Mouse (Mus musculus): Measurements from ENCODE around the gene Nat10.

DNA sequence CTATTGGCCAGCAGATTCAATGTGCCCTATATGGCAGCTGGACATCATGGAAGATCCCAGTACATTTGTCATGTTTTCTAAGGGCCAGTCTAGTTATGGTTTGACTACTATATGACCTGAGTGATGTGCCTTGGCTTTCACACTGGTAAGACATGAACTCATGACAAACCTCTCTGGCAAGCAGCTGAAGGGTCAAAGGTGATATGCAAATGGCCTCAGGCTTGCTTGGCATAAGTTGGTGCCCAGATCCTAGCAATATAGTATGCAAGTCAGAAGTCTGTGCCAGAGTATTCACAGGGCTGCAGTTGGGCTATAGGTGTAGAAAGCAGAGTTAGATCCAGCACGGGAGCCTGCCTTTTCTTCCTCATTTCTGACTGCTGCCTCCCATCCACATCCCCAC lies 69.8 kb downstream of the Nat10 start:
- no peak for TF ChIP-seq GATA1 (IDR thresholded peaks at IDR 0.05; ENCODE audit: low read length)
- no peak for TF ChIP-seq TAL1 (IDR thresholded peaks at IDR 0.05; ENCODE audit: low read length)

All from erythroblast, embryonic 14.5 days (primary cell).